Mouse (Mus musculus) lung, embryonic 16.5 days (tissue): ENCODE data around the gene Gcdh. TPM values are rescaled to one million over a fixed set of nuclear protein-coding genes. Genes with fewer than 3 reads are reported as not detected.

Experiments used
- ATAC-seq: fragments of 200-750 bp; cut with Nextera tagmentation; 2 replicates; pipeline ENCODE4 v1.8.0; 2017; ENCODE audit warnings: low read depth, mild to moderate bottlenecking, moderate library complexity
- H3K27ac ChIP-seq: fragments of 300-500 bp; sonication (generic); 2 replicates; pipeline ENCODE4 v1.5.1; 2014; ENCODE audit warnings: mild to moderate bottlenecking, control low read depth, low read length
- H3K27me3 ChIP-seq: fragments of 300-500 bp; sonication (generic); 2 replicates; pipeline ENCODE4 v1.6.1; 2014; ENCODE audit warnings: low read depth, low read length, mixed read lengths; ENCODE audit not compliant: control insufficient read depth, insufficient read depth
- H3K36me3 ChIP-seq: fragments of 300-500 bp; sonication (generic); 2 replicates; pipeline ENCODE4 v1.6.1; 2014; ENCODE audit warnings: low read length; ENCODE audit not compliant: control insufficient read depth, insufficient read depth
- H3K4me1 ChIP-seq: fragments of 300-500 bp; sonication (generic); replicated peaks from 2 replicates; pipeline ENCODE4 v1.6.1; 2014; ENCODE audit warnings: low read length, mixed read lengths; ENCODE audit not compliant: control insufficient read depth, insufficient read depth
- H3K4me2 ChIP-seq: fragments of 300-500 bp; sonication (generic); 2 replicates; pipeline ENCODE4 v1.6.1; 2014; ENCODE audit warnings: low read depth, low read length, control low read depth
- H3K4me3 ChIP-seq: fragments of 300-500 bp; sonication (generic); 2 replicates; pipeline ENCODE4 v1.5.1; 2014; ENCODE audit warnings: mild to moderate bottlenecking, low read length, control low read depth
- H3K9ac ChIP-seq: fragments of 300-500 bp; sonication (generic); 2 replicates; pipeline ENCODE4 v1.6.1; 2014; ENCODE audit warnings: low read length, control low read depth
- H3K9me3 ChIP-seq: fragments of 300-500 bp; sonication (generic); 2 replicates; pipeline ENCODE4 v1.6.1; 2016; ENCODE audit warnings: low read length; ENCODE audit not compliant: control insufficient read depth
- WGBS: fragments of 180-500 bp; shearing (Covaris S2); extraction: QIAGEN DNeasy Blood & Tissue Kit; methylation state at CpG from one replicate; pipeline ENCODE4 v1.1.7; 2014; 5-methylcytosine and 5-hydroxymethylcytosine counted together
- polyA plus RNA-seq: library from polyadenylated mRNA; unstranded; fragments of >200 nt; fragmentation: Nextera tagmentation; extraction: Ambion mirVana; gene quantifications from 2 replicates; pipeline ENCODE4 v1.2.1, GENCODE M21; 2015

The Gcdh gene
- polyA plus RNA-seq, 1 experiment from 2014 or later, result 36.7 TPM

GRCm38 (mm10) chr8:84928456-84929306 lies 35.0 kb upstream of the Gcdh start:
- H3K36me3 ChIP-seq, result no peaks in the 10 kb centered on the region
- peaks cover 23% of the 10 kb centered on the region for H3K27me3 ChIP-seq
- H3K4me2 ChIP-seq, result peak overlapping the region; percentile 61
- H3K4me1 ChIP-seq, result no peaks in the 10 kb centered on the region; the same call in 1 of the 2 replicates
- H3K9ac ChIP-seq, result no peak overlapping the region; the same call in 1 of the 2 replicates
- no peak overlapping the region for H3K27ac ChIP-seq
- peak overlapping the region; percentile 29 for H3K4me3 ChIP-seq
- ATAC-seq, result peak; percentile 82
- no peaks in the 10 kb centered on the region for H3K9me3 ChIP-seq
- 2% methylated on average over 41 of the region's 52 CpGs for WGBS

GRCm38 (mm10) chr8:84927513-84927912 lies 33.8 kb upstream of the Gcdh start:
- Histone ChIP-seq H3K9me3 (no peaks in the 10 kb centered on the region), H3K4me2 (no peak overlapping the region), H3K9ac (no peak overlapping the region), H3K4me3 (no peak overlapping the region), H3K36me3 (no peaks in the 10 kb centered on the region), H3K27ac (no peak overlapping the region), H3K4me1 (no peaks in the 10 kb centered on the region; the same call in 1 of the 2 replicates), H3K27me3 (peaks cover 22% of the 10 kb centered on the region)
- no peak for ATAC-seq
- WGBS, result 65% methylated on average over 1 of the region's 1 CpGs

GRCm38 (mm10) chr8:84925557-84925956 lies 31.8 kb upstream of the Gcdh start:
- 42% methylated on average over 7 of the region's 7 CpGs for WGBS
- Histone ChIP-seq H3K4me1 (no peaks in the 10 kb centered on the region; the same call in 1 of the 2 replicates), H3K36me3 (no peaks in the 10 kb centered on the region), H3K9me3 (no peaks in the 10 kb centered on the region), H3K4me2 (no peak overlapping the region), H3K27me3 (peaks cover 16% of the 10 kb centered on the region), H3K9ac (no peak overlapping the region), H3K4me3 (no peak overlapping the region), H3K27ac (no peak overlapping the region)
- no peak for ATAC-seq

GRCm38 (mm10) chr8:84921596-84921995 lies 27.9 kb upstream of the Gcdh start:
- Histone ChIP-seq H3K36me3 (no peaks in the 10 kb centered on the region), H3K9me3 (no peaks in the 10 kb centered on the region), H3K4me2 (no peak overlapping the region), H3K4me1 (no peaks in the 10 kb centered on the region), H3K4me3 (no peak overlapping the region), H3K9ac (no peak overlapping the region), H3K27ac (no peak overlapping the region), H3K27me3 (peaks cover 5% of the 10 kb centered on the region)
- ATAC-seq, result peak; percentile 68
- WGBS, result 55% methylated on average over 2 of the region's 2 CpGs

- Histone ChIP-seq H3K9ac (no peak overlapping the region), H3K4me2 (no peak overlapping the region), H3K9me3 (0 out of 2 replicates have a peak, but pooled peaks cover 7% of the 10 kb centered on the region), H3K4me1 (no peaks in the 10 kb centered on the region), H3K36me3 (no peaks in the 10 kb centered on the region), H3K27ac (no peak overlapping the region), H3K4me3 (no peak overlapping the region), H3K27me3 (peaks cover 7% of the 10 kb centered on the region)
- 90% methylated on average over 15 of the region's 15 CpGs for WGBS
- no peak for ATAC-seq
These were observed 24.9 kb upstream of the Gcdh start for GRCm38 (mm10) chr8:84918646-84919045.

- Histone ChIP-seq H3K9me3 (0 out of 2 replicates have a peak, but pooled peaks cover 7% of the 10 kb centered on the region), H3K4me1 (peaks cover 5% of the 10 kb centered on the region), H3K4me3 (no peak overlapping the region), H3K36me3 (no peaks in the 10 kb centered on the region), H3K27me3 (peaks cover 16% of the 10 kb centered on the region), H3K27ac (no peak overlapping the region), H3K9ac (no peak overlapping the region), H3K4me2 (no peak overlapping the region)
- WGBS, result 34% methylated on average over 20 of the region's 20 CpGs
- no peak for ATAC-seq
These were observed 24.1 kb upstream of the Gcdh start for GRCm38 (mm10) chr8:84917781-84918180.

- Histone ChIP-seq H3K27ac (no peak overlapping the region), H3K4me3 (no peak overlapping the region), H3K4me2 (no peak overlapping the region), H3K4me1 (peaks cover 12% of the 10 kb centered on the region), H3K9ac (no peak overlapping the region), H3K36me3 (no peaks in the 10 kb centered on the region), H3K27me3 (peaks cover 31% of the 10 kb centered on the region), H3K9me3 (0 out of 2 replicates have a peak, but pooled peaks cover 7% of the 10 kb centered on the region)
- 77% methylated on average over 8 of the region's 8 CpGs for WGBS
- 0 out of 2 replicates have a peak, but pooled peaks have one; percentile 10 for ATAC-seq
These were observed 21.5 kb upstream of the Gcdh start for GRCm38 (mm10) chr8:84915269-84915668.

- H3K36me3 ChIP-seq, result no peaks in the 10 kb centered on the region
- 0 out of 2 replicates have a peak, but pooled peaks cover 7% of the 10 kb centered on the region for H3K9me3 ChIP-seq
- ATAC-seq, result no peak
- WGBS, result 21% methylated on average over 4 of the region's 4 CpGs
- H3K27ac ChIP-seq, result no peak overlapping the region
- peaks cover 31% of the 10 kb centered on the region for H3K27me3 ChIP-seq
- H3K4me3 ChIP-seq, result peak overlapping the region; percentile 53
- peak overlapping the region; percentile 75 for H3K4me2 ChIP-seq
- H3K4me1 ChIP-seq, result peaks cover 15% of the 10 kb centered on the region
- no peak overlapping the region for H3K9ac ChIP-seq
These were observed 20.2 kb upstream of the Gcdh start for GRCm38 (mm10) chr8:84913960-84914359.

- H3K4me2 ChIP-seq, result peak overlapping the region; percentile 75
- no peak for ATAC-seq
- no peak overlapping the region for H3K27ac ChIP-seq
- WGBS, result 8% methylated on average over 9 of the region's 9 CpGs
- peak overlapping the region; percentile 53 for H3K4me3 ChIP-seq
- peak overlapping the region; percentile 60 for H3K9ac ChIP-seq
- peaks cover 31% of the 10 kb centered on the region for H3K27me3 ChIP-seq
- H3K4me1 ChIP-seq, result peaks cover 15% of the 10 kb centered on the region
- H3K9me3 ChIP-seq, result 0 out of 2 replicates have a peak, but pooled peaks cover 7% of the 10 kb centered on the region
- H3K36me3 ChIP-seq, result no peaks in the 10 kb centered on the region
These were observed 19.8 kb upstream of the Gcdh start for GRCm38 (mm10) chr8:84913502-84913900.
